Mouse (Mus musculus) macrophage (primary cell): ENCODE data around the gene Oasl2. TPM values are rescaled to one million over a fixed set of nuclear protein-coding genes. Genes with fewer than 3 reads are reported as not detected.
"Not testable (repeated sequence)": the region's sequence is repeated elsewhere in the genome, so short reads cannot be mapped to it uniquely, and the experiment has no call there.

Source experiments
- H3K27ac ChIP-seq: fragments of 350-480 bp; formaldehyde crosslinking; 2 replicates; pipeline ENCODE4 v1.9.0; 2021
- H3K36me3 ChIP-seq: fragments of 350-480 bp; formaldehyde crosslinking; 2 replicates; pipeline ENCODE4 v1.9.0; 2021; ENCODE audit errors: inconsistent target
- H3K4me3 ChIP-seq: fragments of 350-480 bp; formaldehyde crosslinking; 2 replicates; pipeline ENCODE4 v1.9.0; 2021; ENCODE audit errors: inconsistent target
- H3K79me2 ChIP-seq: fragments of 350-480 bp; formaldehyde crosslinking; 2 replicates; pipeline ENCODE4 v1.9.0; 2021; ENCODE audit errors: inconsistent target
- WGBS: methylation state at CpG from one replicate; pipeline ENCODE4 v1.1.7; 2026; ENCODE audit warnings: inconsistent platforms; ENCODE audit not compliant: missing documents; 5-methylcytosine and 5-hydroxymethylcytosine counted together
- polyA plus RNA-seq: library from polyadenylated mRNA; stranded (reverse); fragments of 250-400 nt; gene quantifications from 3 replicates; pipeline ENCODE4 v1.2.4, GENCODE M21; 2018; ENCODE audit warnings: inconsistent platforms

Oasl2 gene
- polyA plus RNA-seq, 1 experiment from 2014 or later: 305 TPM

DNA sequence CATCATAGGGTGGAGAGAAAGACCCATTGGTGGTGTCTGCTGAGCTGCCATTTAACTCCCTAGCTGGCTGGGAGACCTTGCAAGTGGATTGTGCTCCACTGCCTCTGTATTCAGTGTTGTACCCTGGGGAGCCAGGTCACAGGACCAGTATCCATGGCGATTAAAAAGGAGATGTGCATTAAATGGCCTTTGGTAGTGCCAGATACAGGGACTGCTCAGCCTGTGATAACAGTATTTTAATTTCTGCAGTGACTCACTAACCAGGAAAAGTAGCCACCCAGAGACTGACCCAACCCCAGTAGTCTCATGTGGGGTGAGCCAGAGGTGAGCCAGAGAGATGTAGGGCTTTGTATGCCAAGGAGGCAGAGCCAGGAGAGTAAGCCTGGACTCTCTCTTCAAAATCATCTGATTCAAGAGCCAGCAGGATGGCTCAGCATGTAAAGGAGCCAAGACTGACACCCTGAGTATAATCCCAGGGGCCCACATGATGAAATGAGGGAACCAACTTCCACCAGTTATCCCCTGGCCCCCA, 29.5 kb downstream of the Oasl2 start:
- 100% methylated on average over 1 of the region's 1 CpGs for WGBS
- no peak overlapping the region for H3K27ac ChIP-seq
- H3K79me2 ChIP-seq: peaks cover 52% of the 10 kb centered on the region
- H3K4me3 ChIP-seq: no peak overlapping the region
- H3K36me3 ChIP-seq: peaks cover 57% of the 10 kb centered on the region

DNA sequence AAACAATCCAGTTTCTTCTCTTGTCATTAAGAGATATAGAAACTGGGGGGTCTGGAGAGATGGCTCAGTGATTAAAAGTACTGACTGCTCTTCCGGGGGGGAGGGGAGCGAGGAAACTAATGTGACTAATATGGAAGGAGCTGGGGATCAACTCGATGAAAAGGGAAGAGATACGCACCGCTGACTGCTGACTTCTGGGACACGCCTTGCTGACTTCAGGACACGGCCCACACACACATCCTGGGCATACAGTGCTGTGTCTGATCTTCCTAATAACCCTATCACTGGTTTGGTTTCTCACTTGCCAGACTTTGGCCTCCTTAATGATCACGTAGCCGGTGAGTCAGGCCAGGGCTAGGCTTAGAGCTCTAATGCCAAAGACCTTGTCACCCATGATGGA, 30.0 kb downstream of the Oasl2 start:
- WGBS: 88% methylated on average over 9 of the region's 9 CpGs
- peaks cover 52% of the 10 kb centered on the region for H3K79me2 ChIP-seq
- no peak overlapping the region for H3K27ac ChIP-seq
- H3K4me3 ChIP-seq: no peak overlapping the region
- peaks cover 62% of the 10 kb centered on the region for H3K36me3 ChIP-seq

DNA sequence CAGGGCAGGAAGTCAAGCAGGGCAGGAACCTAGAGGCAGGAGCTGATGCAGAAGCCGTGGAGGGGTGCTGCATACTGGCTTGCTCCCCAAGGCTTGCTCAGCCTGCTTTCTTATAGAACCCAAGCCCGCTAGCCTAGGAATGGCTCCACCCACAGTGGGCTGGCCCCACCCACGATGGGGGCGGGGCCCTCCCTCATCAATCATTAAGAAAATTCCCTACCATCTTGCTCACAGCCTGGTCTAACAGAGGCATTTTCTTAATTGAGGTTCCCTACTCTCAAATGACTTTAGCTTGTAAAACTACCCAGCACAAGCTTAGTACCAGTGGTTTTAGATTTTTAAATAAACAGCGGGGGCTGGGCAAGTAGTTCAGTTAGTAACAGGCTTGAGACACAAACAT, 34.9 kb downstream of the Oasl2 start:
- 66% methylated on average over 5 of the region's 5 CpGs for WGBS
- no peak overlapping the region for H3K27ac ChIP-seq
- H3K4me3 ChIP-seq: no peak overlapping the region
- H3K36me3 ChIP-seq: peaks cover 88% of the 10 kb centered on the region
- peaks cover 16% of the 10 kb centered on the region for H3K79me2 ChIP-seq

DNA sequence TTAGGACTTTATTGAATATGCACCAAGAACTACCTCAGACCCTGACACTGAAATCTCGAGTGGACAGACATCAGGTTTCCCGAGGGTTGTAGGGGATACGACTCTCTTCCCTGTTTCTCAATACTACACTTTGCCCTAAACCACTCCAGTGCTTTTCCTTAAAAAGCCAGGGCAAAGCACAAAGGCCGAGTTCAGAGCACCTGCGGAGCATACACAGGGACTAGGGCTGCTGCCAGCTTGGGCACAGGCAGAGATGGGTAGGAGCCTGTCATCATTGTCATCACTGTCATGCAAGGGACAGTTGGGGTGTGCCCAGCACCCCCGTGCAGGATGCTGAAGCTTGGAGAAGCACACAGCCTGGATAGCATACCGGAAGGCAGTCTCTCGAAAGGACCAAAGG, 36.5 kb downstream of the Oasl2 start:
- 89% methylated on average over 8 of the region's 8 CpGs for WGBS
- no peak overlapping the region for H3K27ac ChIP-seq
- no peak overlapping the region for H3K4me3 ChIP-seq

DNA sequence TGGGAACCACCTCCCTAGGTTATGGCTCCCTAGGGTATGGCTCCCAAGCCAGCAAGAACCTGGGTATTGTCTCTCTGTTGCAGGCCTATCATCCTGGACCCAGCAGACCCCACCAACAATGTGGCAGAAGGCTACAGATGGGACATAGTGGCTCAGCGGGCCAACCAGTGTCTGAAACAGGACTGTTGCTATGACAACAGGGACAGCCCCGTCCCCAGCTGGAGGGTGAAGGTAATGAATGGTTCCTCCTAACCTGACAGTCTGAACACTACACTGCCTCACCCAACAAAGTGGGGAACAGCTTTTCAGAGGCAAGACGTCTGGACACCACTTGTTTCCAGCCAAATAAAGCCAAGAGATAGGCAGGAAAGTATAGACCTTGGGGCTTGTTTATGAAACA, 39.1 kb downstream of the Oasl2 start:
- peaks cover 62% of the 10 kb centered on the region for H3K36me3 ChIP-seq
- no peaks in the 10 kb centered on the region for H3K79me2 ChIP-seq
- no peak overlapping the region for H3K4me3 ChIP-seq
- WGBS: 86% methylated on average over 3 of the region's 3 CpGs
- no peak overlapping the region for H3K27ac ChIP-seq

More for the DNA sequence above, 36.5 kb downstream of the Oasl2 start:
- Histone ChIP-seq H3K36me3 (peaks cover 88% of the 10 kb centered on the region), H3K79me2 (peaks cover under 1% of the 10 kb centered on the region; the same call in 1 of the 2 replicates)

DNA sequence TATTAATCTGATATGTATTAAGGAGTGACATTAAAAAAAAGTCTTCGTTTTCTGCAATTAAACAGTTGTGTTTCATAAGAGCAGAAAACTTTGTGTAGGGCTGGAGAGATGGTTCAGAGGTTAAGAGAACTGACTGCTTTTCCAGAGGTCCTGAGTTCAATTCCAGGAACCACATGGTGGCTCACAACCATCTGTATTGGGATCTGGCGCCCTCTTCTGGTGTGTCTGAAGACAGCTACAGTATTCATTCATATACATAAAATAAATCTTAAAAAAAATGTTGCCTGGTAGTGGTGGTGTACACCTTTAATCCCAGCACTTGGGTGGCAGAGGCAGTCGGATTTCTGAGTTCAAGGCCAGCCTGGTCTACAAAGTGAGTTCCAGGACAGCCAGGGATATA, 44.4 kb downstream of the Oasl2 start:
- H3K79me2 ChIP-seq: peaks cover 19% of the 10 kb centered on the region
- peaks cover 22% of the 10 kb centered on the region for H3K36me3 ChIP-seq
- not testable (repeated sequence) for H3K27ac ChIP-seq, H3K4me3 ChIP-seq
- 58% methylated on average over 2 of the region's 3 CpGs for WGBS

DNA sequence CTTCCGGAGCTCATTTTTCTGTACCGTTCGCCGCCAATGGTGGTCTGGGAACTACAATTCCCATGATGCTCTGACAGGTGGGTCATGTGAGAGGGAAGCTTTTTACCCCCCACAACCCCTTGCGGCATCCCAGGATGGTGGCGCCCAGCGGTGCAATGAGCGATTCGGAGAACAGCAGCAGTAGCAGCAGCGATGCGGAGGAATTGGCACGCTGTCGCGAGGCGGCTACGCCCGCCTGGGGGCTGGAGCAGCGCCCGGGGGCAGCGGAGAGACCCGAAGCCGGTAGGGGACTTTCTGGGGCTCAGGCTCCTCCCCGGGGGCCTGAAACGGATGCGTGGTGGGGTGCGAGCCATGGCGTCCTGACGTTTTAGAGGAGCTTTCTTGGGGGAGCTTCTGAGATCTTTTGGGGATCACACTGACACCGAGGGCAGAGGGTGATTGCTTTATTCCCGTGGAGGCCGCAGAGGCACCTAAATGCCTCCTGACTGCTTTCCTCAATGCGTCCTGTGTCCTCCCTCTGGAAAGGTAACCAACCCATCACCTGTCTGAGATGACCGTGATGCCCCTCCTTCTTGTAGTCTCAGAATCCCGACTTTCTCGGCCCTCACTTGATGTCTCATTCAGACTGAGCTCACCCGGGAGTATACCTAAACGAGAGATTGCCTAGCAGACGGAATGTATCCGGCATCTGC, 45.5 kb downstream of the Oasl2 start, which contains the start of gene 2210016L21Rik:
2210016L21Rik (plus strand) TSS at position 85 of the 692 bp plus-strand sequence.
- peaks cover 22% of the 10 kb centered on the region for H3K36me3 ChIP-seq
- peaks cover 19% of the 10 kb centered on the region for H3K79me2 ChIP-seq
- peak within 1 kb of the TSS; percentile 33 for H3K27ac ChIP-seq
- 3% methylated on average over 39 of the region's 39 CpGs for WGBS
- H3K4me3 ChIP-seq: peak within 1 kb of the TSS; percentile 95

DNA sequence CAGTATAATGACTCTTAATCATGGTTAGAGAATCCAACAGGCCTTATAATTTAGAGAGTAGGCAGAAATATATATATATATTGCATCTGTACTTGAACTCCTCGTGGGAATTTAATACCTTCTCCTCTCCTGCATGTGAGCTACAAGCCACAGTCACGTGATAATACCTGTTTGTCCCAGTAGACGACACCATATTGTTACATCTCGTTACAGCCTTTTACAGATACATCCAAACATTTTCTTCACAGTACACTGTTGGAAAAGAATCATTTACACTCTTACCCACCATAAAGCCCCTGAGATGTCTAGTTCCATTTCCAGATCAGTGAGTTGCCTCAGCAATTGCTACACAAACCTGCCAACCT, 46.0 kb downstream of the Oasl2 start:
- Histone ChIP-seq H3K79me2 (peaks cover 19% of the 10 kb centered on the region), H3K4me3 (peak overlapping the region; percentile 95), H3K36me3 (peaks cover 22% of the 10 kb centered on the region), H3K27ac (peak overlapping the region; percentile 33; the same call in 1 of the 2 replicates)
- 57% methylated on average over 4 of the region's 4 CpGs for WGBS

DNA sequence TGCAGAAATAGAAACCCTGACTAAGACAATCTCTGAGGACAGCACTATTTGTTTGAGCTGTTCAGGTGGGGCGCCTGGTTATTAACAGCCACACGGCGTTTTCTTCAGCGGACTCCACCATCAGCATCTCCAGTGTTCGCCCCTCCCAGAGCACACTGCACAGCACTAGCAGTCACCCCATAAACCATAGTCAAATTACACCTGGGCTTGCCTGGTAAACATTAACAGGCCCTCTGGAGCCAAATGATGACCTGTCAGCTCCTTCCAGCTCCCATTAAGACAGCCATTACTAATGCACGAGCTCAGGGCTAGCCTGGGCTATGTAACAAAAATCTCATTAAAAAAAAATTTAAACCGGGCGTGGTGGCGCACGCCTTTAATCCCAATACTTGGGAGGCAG, 48.3 kb downstream of the Oasl2 start:
- Histone ChIP-seq H3K4me3 (no peak overlapping the region), H3K36me3 (peaks cover 29% of the 10 kb centered on the region), H3K79me2 (peaks cover 19% of the 10 kb centered on the region), H3K27ac (no peak overlapping the region)
- 82% methylated on average over 10 of the region's 10 CpGs for whole genome bisulfite sequencing

DNA sequence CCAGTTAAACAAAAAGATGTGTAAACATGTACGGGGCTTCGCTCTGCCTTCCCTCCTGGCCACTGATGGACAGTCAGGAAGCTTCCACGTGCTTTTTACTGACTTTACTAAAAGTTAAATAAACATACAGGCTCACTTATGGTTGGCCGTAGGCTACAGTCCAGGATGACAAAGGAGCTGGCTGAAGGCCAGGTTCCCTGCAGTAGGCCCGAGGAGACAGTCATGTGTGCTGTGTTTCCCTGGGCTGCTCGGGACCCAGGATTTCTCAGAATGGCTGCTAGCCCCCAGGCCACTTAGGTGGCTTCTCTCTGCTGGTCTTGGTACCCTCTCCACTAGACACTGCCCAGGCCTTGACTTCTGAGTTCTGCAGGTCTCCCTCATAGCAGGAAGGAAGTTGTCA, 52.2 kb downstream of the Oasl2 start:
- WGBS: 78% methylated on average over 6 of the region's 6 CpGs
- H3K79me2 ChIP-seq: peaks cover 2% of the 10 kb centered on the region; the same call in 1 of the 2 replicates
- no peak overlapping the region for H3K4me3 ChIP-seq
- H3K36me3 ChIP-seq: peaks cover 29% of the 10 kb centered on the region
- no peak overlapping the region for H3K27ac ChIP-seq

DNA sequence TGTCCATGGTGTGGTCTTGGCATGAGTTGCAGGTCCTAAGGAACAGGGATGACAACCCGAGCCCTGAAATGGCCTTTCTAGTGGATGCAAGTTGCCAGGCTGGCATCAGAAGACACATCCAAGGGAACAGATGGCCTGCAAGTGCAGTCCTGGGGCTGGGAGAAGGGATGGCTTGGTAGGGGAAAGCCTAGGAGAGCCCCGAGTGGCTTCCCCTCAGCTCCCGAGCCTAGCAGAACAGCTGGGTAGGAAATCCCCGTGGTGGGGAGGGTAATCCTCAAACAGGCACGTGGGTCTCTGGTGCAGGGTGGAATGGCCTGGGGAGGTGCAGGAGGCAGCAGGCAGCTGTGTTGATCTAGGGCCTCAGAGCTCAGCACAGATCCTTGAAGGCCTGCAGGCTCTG, 52.6 kb downstream of the Oasl2 start:
- WGBS: 66% methylated on average over 5 of the region's 5 CpGs
- H3K27ac ChIP-seq: no peak overlapping the region
- H3K4me3 ChIP-seq: no peak overlapping the region

DNA sequence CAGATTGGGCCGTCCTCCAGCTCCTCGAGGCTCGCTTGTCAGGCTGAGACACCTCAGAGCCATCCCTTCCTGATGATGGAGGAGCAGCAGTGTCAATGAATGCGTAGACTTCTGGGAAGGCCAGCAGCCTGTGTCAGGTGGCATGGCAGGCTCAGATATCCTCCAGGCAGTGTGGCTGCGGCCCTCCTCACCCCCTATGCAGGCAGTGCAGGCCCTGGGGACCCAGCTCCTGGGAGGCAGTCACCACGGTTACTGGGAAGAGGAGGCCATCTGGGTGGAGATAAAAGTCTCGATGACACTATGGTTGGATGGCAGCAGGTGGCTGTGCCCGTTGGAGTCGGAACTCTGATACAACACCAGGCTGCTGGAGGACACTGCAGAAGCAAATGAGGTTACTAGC, 53.1 kb downstream of the Oasl2 start:
- 94% methylated on average over 9 of the region's 9 CpGs for WGBS
- Histone ChIP-seq H3K79me2 (no peaks in the 10 kb centered on the region), H3K4me3 (no peak overlapping the region), H3K27ac (no peak overlapping the region), H3K36me3 (peaks cover 29% of the 10 kb centered on the region)

More for the DNA sequence above, 52.6 kb downstream of the Oasl2 start:
- Histone ChIP-seq H3K79me2 (no peaks in the 10 kb centered on the region), H3K36me3 (peaks cover 29% of the 10 kb centered on the region)

DNA sequence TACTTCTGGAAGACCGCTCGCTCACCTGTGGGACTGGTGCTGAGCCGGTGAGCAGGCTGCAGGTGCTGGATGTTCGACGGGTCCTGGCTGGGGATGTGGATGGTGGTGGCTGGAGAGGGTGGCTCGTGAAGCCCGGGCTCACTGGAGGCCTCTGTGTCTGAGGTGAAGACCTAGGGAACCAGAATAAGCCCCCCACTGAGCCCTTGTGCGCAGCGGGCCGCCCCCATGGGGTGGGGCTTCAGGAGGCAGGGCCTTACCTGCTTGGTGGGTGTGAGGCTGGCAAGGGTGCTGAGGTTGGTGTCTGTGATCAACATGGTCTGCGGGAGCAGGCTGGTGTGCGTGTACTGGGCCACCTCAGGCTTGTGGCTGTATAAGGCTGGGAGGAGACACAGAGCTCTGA, 53.9 kb downstream of the Oasl2 start:
- H3K79me2 ChIP-seq: no peaks in the 10 kb centered on the region
- H3K4me3 ChIP-seq: no peak overlapping the region
- 80% methylated on average over 11 of the region's 12 CpGs for WGBS
- peaks cover 29% of the 10 kb centered on the region for H3K36me3 ChIP-seq
- no peak overlapping the region for H3K27ac ChIP-seq

DNA sequence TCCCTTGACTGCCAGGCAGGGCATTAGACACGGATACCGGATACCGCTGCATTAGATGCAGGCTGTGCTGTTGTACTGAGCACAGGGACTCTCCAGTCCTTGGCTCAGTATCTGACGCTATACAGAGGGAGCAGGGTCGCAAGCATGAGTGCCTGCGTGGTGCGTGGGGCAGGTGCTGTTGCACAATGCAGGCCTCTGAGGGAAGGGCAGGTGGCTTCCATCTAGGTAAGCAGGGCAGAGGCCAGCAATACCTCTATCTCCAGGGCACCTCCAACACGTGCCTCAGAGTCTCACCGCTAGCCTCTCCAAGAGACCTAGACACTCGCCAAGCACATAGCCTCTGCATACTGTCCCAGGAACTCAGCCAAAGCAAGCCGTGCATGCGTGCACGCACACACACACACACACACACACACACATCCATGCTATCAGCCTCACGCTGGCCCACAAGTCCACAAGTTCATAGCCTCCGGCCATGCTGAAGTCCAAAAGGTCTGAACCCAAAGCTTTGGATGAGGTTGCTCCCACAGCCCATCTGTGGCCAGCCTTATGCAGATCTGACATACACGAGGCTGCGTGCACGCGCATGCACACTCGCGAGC, 54.6 kb downstream of the Oasl2 start:
- Histone ChIP-seq H3K4me3 (no peak overlapping the region), H3K36me3 (peaks cover 25% of the 10 kb centered on the region), H3K27ac (no peak overlapping the region), H3K79me2 (no peaks in the 10 kb centered on the region)
- 86% methylated on average over 21 of the region's 21 CpGs for WGBS

DNA sequence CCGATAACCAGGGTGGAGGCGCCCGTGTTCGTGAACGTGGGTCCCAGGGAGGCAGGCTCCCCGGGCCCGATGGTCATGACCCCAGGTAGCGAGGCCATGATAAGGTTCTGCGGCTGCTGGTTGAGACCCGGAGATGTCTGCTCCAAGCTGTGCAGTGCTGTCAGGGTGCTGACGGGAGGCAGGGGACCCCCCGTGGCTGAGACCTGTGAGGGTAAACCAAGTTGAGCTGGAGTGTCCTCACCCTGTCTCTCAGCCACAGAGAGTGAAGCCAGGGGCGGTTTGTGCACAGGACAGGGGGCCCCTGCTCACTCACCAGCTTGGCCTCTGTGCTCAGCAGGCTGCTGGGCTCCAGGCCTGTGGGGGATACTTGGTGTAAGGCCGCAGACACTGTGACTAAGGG, 56.6 kb downstream of the Oasl2 start:
- H3K4me3 ChIP-seq: no peak overlapping the region
- H3K36me3 ChIP-seq: peaks cover 8% of the 10 kb centered on the region
- no peak overlapping the region for H3K27ac ChIP-seq
- no peaks in the 10 kb centered on the region for H3K79me2 ChIP-seq
- WGBS: 91% methylated on average over 14 of the region's 14 CpGs
